Mouse (Mus musculus) bone marrow, adult 2 months (tissue): ENCODE data around the gene Otulin.

Source experiments
- CTCF ChIP-seq: fragments of 200-500 bp; IDR thresholded peaks from 2 replicates; pipeline ENCODE4 v1.5.1; 2011; ENCODE audit warnings: low read length, control low read depth; ENCODE audit not compliant: control insufficient read depth, insufficient read depth
- POLR2A ChIP-seq: fragments of 200-500 bp; IDR thresholded peaks from 2 replicates; pipeline ENCODE4 v1.6.1; 2011; ENCODE audit warnings: low read depth, mild to moderate bottlenecking, control low read depth, low read length, borderline replicate concordance; ENCODE audit not compliant: control insufficient read depth

- TF ChIP-seq CTCF = no peak
- no peak for TF ChIP-seq POLR2A
Measured at GRCm38 (mm10) chr15:27549878-27550277, 80.6 kb downstream of the Otulin start.
